Mouse (Mus musculus) erythroid progenitor cell, adult 5-6 weeks (primary cell): ENCODE results near the gene Ppdpf. TPM values are rescaled to one million over a fixed set of nuclear protein-coding genes. Genes with fewer than 3 reads are reported as not detected.
"Not testable (repeated sequence)": the region's sequence is repeated elsewhere in the genome, so short reads cannot be mapped to it uniquely, and the experiment has no call there.

Experiments used
- ATAC-seq: replicated peaks from 2 replicates; pipeline ENCODE4 v1.8.0; 2016; ENCODE audit warnings: moderate number of reproducible peaks, mild to moderate bottlenecking, moderate TSS enrichment, inconsistent platforms; ENCODE audit not compliant: poor library complexity, low FRiP score, severe bottlenecking
- total RNA-seq, 2 experiments: library from RNA; stranded (forward) in 1 of 2; stranded (reverse) in 1 of 2; fragments of 150-400 nt in 1 of 2; fragments of 186-747, 209-891 nt in 1 of 2; gene quantifications; 2 replicates each; pipeline versions ENCODE4 v1.2.3 to v1.2.4; 2015 to 2017; ENCODE audit warnings: low replicate concordance in 2 of 2

The Ppdpf gene
- total RNA-seq, 2 experiments from 2014 or later: 26.0 to 90.5 TPM

GRCm38 (mm10) chr2:181157716-181158302, 29.2 kb upstream of the Ppdpf start:
- ATAC-seq: no peak

GRCm38 (mm10) chr2:181158471-181158870, 28.6 kb upstream of the Ppdpf start:
- no peak for ATAC-seq

GRCm38 (mm10) chr2:181159091-181159514, 27.9 kb upstream of the Ppdpf start:
- ATAC-seq: no peak

GRCm38 (mm10) chr2:181159771-181160170, 27.3 kb upstream of the Ppdpf start:
- ATAC-seq: no peak

- no peak for ATAC-seq
These were observed 26.2 kb upstream of the Ppdpf start for GRCm38 (mm10) chr2:181160821-181161220.

GRCm38 (mm10) chr2:181166469-181166868, 20.6 kb upstream of the Ppdpf start:
- no peak for ATAC-seq

GRCm38 (mm10) chr2:181174646-181175045, 12.4 kb upstream of the Ppdpf start:
- no peak for ATAC-seq

- ATAC-seq: no peak
These were observed 9.0 kb upstream of the Ppdpf start for GRCm38 (mm10) chr2:181178015-181178414.

GRCm38 (mm10) chr2:181178471-181178870, 8.6 kb upstream of the Ppdpf start:
- ATAC-seq: no peak

- ATAC-seq: no peak
These were observed 6.1 kb upstream of the Ppdpf start for GRCm38 (mm10) chr2:181180898-181181297.

GRCm38 (mm10) chr2:181186635-181187034, 412 bp upstream of the Ppdpf start:
- ATAC-seq: peak; percentile 86

GRCm38 (mm10) chr2:181188681-181189080, 1.6 kb downstream of the Ppdpf start:
- no peak for ATAC-seq

- ATAC-seq: no peak
These were observed 2.3 kb downstream of the Ppdpf start for GRCm38 (mm10) chr2:181189321-181189720.

- not testable (repeated sequence) for ATAC-seq
These were observed 4.3 kb downstream of the Ppdpf start for GRCm38 (mm10) chr2:181191385-181191784.

- ATAC-seq: no peak
These were observed 4.9 kb downstream of the Ppdpf start for GRCm38 (mm10) chr2:181191936-181192335.

GRCm38 (mm10) chr2:181193044-181193443, 6.0 kb downstream of the Ppdpf start:
- ATAC-seq: no peak

- ATAC-seq: no peak
These were observed 9.7 kb downstream of the Ppdpf start for GRCm38 (mm10) chr2:181196628-181197300.

- ATAC-seq: no peak
These were observed 14.6 kb downstream of the Ppdpf start for GRCm38 (mm10) chr2:181201606-181202005.

- no peak for ATAC-seq
These were observed 15.4 kb downstream of the Ppdpf start, which contains the start of gene Ptk6 for GRCm38 (mm10) chr2:181202422-181202821. Gene Ptk6, minus strand, starts transcription at chr2:181202789.

GRCm38 (mm10) chr2:181202886-181203285, 15.8 kb downstream of the Ppdpf start:
- no peak for ATAC-seq

GRCm38 (mm10) chr2:181205678-181206077, 18.6 kb downstream of the Ppdpf start:
- ATAC-seq: peak; percentile 81
